Mouse (Mus musculus) retina, embryonic 14.5 days (tissue): ENCODE data around the gene Mmp25.

ENCODE experiments used
- DNase-seq: peaks from one replicate; pipeline ENCODE4 v3.0.0-alpha.2; 2015; ENCODE audit warnings: low spot score

Gene Mmp25

DNA sequence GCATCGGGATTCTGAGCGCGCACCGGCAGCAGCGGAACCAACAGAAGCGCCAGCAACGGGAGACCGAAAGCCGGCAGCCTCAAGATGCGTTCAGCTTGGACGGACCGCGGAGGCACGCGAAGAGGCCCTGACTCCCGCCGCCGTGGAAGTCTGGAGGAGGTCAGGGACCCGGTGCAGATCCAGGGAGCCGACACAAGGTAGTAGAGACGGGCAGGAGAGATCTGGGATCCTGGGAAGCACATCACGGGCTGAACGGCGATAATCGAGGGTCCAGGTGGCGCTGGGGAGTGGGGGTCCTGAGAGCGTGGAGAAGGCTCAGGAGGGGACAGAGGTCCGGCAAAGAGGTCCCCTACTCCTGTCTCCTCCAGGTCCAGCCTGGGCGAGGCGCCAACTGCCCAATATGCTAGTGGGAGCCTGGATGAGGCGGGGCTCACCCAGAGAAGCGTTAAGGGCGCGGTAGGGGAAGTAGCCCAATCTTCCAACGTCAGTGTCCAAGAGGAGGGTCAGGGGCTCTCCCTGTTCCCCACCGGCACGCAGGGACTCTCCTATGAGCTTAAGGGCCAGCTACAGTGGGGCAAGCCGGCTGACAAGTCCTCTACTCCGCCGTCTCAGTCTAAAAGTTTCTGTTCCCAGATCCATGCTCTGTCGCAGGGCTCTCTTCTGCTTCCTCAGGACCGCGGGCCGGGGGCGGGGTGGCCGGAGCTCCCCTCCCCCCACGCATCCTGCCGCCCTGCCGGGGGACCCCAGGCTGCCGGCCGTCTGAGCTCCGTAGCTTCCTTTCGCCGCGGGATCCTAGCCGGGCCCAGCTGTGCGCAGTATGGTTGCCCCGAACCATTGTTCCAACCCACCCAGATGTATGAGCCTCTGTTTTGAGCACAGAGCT, at the start of gene Mmp25:
Gene Mmp25 (minus strand): TSS at position 665 of the 883 bp plus-strand sequence.
- peak; percentile 39 for DNase-seq

DNA sequence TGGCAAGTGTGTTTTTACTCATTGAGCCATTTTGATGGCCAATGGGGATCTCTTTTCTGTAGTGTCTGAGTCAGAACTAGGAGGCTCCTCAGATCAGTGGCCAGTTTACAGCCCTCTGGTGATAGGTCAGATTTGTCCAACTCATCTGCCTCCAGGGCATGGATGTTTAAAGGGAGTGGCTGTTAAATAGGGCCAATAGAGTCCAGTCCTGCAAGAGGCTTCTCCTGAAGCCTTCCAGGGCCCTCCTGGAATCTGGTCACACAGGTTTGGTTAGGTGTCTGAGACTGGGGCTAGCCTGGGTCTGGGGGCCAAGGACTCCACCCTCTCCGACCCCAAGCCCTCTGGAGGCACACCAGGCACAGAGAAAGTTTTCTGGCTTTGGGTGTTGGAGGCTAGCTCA, 49.4 kb upstream of the Mmp25 start:
- DNase-seq: no peak

DNA sequence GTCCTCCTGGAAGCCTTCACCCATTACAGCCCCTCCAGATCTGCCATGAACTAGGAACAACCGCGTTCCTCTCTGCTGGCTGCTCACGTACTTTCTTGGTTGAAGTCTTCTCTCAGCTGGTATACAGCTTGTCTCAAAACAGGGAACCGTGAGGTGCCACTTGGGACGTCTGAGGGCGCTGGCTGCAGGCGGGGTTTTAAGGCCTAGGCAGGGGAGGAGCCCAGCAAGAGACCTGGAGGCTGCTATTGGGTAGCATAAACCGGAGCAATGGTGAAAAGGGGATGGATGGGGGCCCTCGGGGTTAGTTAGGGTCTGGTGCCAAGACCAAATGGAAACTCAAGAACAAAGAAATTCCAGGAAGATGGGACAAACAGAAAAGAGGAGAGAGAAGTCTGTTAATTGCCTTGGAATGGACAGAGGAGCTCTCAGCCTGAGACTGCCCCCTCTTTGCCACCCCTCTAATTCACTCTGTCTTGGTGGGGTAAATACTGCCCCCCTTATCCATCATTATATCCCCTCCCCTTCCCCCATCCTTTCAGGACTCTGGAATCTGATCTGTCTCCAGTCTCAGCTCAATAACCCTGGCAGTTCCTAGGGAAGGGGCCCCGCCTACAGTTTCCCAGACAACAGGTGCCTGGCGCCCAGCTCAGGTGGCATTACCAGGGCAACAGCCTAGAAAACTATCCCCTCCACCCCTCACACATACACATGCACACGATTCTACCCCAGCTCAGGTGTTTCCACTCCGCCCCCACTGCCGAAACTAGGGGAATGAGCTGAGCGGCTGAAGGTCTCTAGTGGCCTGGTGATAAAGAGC, 39.0 kb upstream of the Mmp25 start, which contains the start of gene Cldn9:
Gene Cldn9 (minus strand): TSS at position 171 of the 817 bp plus-strand sequence.
- no peak for DNase-seq

DNA sequence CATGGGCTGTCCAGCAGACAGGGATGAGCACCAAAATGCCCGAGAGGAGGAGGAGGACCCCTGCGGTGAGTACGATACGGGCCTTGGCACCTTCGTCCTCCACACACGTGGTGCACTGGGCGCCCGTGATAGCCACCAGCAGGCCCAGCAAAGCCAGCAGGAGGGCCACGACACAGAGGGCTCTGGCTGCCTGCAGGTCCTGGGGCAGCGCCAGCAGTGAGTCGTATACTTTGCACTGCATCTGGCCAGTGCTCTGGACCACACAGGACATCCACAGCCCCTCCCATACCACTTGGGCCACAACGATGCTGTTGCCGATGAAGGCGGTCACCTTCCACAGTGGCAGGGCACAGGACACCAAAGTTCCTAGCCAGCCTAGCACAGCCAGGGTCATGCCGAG, 38.1 kb upstream of the Mmp25 start:
- DNase-seq: no peak

DNA sequence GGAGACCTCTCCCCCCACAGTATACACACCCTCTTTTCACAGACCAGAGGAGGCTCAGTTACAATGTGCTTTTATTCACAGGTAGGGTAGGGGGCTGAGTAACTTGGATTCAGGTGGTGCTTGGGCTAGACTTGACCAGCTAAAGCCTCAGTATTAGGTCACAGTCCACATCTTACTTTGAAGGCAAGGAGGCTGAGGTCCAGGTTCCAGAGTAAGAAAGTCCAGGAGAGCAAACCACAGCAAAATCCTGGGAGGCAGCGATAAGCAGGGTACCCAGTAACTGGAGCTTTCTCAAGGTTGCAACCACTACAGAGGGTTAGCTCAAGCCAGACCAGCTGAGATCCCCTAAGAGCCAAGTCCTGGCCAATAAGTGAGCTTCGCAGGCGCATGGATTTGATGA, 37.5 kb upstream of the Mmp25 start:
- no peak for DNase-seq

DNA sequence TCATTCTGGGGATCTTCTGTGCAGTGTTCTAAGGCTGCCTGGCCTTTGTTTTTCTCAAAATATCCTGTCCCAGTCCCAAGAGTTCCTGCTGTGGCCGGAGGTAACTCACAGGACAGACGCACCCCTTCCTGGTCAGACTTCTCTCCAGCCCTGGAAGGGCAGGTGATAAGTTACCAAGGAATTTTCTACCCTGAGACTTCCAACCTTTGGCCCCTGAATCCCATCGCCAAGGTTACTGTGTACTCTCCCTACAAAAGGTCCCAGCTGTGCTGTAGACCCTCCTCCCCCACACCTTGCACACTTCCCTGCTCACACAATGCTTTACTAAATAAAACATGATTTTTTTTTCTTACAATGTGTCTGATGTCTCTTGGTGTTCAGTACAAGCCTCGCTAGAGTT, 37.0 kb upstream of the Mmp25 start:
- DNase-seq: no peak

DNA sequence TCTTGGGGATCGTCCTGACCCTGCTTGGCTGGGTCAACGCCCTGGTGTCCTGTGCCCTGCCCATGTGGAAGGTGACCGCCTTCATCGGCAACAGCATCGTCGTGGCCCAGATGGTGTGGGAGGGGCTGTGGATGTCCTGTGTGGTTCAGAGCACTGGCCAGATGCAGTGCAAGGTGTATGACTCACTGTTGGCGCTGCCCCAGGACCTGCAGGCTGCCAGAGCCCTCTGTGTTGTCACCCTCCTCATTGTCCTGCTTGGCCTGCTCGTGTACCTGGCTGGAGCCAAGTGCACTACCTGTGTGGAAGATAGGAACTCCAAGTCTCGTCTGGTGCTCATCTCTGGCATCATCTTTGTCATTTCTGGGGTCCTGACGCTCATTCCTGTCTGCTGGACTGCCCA, 36.0 kb upstream of the Mmp25 start:
- DNase-seq: no peak

DNA sequence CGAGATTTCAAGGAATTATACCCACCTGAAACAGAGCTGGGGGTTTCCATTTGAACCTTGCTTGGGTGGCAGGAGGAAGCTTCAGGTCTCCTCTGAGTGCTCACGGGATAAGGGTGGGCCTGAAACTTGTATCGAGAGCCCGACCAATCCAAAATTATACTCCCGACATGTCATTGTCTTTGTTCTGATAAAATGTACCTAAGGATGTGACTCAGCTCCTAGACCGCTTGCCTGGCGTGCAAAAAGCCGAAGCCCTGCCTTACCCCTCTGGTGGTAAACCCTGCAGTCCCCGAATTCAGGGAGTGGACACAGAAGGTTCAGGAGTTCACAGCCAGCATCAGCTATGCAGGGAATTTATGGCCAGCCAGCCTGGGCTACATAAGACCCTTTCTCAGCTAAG, 35.3 kb upstream of the Mmp25 start:
- DNase-seq: no peak

DNA sequence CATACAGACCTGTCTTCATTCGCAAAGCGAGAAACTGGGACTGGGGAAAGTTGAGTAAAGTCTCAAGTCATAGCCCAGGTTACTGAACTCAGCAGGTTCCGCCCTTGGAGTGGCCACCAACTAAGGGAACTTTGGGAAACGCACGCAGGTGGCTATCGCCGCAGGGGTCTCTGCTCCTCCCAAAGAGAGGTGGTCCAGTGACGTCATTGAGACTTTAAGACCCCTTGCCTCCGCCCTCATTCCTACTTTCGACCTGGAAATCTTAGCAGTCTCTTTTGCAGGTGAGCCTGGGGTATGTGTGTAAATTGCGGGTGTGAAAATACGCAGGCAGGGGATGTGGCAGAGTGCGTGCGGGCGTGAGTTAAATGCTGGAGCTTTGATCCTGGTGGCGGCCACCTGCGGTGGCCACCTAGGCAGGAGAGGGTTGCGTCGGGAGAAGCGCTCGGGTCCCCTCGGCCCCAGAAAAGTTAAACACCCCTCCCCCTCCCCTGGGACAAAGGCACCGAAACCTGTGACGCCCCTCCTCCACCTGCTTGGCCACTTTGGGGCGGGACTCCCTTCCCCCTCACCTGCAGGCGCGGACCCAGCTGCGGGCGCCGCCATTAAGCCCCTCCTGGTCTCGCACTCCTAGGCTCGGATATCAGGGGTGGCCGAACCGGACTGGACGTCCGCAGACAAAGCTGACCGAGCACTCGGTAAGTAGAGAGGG, 34.2 kb upstream of the Mmp25 start, which contains the start of gene Cldn6:
Gene Cldn6 (plus strand): TSS at position 123 of the 709 bp plus-strand sequence.
- no peak for DNase-seq

DNA sequence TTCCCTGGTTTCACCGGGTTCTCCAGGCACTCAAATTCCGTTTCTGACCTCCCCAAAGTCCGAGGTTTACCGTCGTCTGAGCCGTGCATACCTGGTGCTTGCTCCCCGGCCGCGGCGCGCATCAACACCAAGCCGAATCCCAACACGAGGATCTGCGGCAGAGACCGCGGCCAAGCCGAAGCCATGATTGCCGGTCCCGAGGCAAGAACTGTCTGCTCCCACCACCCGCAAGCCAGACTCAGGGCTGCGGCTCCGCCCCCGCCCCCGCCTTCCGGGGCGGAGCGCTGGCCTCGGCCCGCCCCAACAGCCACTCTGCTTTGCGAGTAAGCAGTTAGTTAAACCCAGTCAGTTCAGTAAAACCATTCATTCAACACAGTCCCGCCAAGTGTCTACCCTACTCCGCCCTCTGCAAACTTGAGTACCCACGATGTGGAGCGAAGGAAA, 32.2 kb upstream of the Mmp25 start, which contains the start of gene Tnfrsf12a:
Gene Tnfrsf12a (minus strand): TSS at position 233 of the 444 bp plus-strand sequence.
- peak; percentile 82 for DNase-seq

DNA sequence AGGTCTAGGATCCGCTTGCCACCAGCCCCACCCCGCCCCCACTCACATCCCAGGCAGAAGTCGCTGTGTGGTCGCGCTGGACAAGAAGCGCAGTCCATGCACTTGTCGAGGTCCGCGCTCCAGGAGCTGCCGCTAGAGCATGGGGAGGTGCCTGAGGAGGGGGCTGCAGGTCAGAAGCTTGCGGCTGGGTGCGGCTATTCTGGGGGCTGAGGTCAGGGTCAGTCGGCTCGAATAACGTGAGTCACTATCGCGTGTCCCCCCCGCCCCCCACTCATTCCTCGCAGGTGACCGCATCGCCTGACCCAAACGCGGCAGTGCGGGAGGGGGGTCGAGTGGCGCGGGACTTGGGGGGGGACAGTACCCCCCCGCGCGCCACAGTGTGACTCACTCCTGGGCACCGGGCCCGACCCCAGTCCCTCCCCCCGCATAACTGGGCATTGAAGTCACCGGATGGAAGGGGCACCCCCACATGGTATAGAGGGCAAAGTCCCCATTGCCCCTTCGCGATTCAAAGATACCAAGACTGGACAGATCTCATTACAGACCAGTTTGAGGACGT, 31.5 kb upstream of the Mmp25 start:
- peak; percentile 28 for DNase-seq

DNA sequence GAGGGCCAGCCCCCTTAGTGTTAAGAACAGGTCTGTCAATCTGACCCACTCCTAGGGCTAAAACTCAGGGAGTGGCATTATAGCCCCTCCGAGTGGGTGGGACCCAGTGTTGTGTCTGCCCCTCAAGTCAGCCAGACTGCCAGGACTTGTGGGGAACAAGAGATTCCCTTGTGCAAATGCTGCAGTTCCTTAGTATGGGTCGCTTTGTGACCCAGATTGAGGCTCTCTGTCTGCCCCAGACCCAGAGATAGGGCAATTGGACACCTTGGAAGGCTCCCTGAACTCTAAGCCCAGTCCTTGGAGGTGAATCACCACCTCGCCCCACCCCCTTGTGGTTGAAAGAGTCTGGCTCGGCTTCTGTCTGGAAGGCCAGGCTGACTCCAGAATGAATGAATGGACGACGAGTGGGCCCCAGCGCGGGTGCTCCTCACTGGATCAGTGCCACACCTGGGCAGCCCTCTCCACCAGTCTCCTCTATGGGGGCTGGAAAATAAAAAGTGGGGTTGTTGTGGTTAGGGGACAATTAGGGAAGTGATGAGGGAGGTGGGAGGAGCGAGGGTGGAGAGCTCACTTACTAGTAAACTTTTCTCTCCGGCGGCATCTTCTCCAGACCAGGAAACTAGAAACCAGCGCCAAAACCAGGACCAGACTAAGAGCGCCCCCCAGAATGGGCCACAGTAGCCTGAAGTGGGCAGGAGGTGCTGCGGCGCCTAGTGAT, 30.6 kb upstream of the Mmp25 start:
- DNase-seq: no peak

DNA sequence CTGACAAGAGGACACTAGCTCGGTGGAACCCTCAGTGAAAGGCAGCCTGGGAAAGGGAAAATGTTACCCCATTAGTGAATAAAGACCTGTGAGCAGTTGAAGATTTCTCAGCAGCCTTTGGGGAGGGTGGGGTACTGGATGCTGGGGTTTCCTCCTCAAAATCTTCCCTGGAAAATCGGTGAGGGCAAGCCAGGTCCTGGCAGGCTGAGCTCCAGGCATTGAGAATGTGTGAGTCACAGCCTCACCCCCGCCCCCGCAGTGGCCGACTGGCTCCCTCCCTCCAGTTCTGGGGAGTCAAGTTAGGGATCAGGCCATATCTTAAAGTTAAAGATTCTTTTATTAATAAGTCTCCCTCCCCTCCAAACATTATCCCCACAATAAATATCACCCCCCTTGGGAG, 30.1 kb upstream of the Mmp25 start:
- DNase-seq: no peak

DNA sequence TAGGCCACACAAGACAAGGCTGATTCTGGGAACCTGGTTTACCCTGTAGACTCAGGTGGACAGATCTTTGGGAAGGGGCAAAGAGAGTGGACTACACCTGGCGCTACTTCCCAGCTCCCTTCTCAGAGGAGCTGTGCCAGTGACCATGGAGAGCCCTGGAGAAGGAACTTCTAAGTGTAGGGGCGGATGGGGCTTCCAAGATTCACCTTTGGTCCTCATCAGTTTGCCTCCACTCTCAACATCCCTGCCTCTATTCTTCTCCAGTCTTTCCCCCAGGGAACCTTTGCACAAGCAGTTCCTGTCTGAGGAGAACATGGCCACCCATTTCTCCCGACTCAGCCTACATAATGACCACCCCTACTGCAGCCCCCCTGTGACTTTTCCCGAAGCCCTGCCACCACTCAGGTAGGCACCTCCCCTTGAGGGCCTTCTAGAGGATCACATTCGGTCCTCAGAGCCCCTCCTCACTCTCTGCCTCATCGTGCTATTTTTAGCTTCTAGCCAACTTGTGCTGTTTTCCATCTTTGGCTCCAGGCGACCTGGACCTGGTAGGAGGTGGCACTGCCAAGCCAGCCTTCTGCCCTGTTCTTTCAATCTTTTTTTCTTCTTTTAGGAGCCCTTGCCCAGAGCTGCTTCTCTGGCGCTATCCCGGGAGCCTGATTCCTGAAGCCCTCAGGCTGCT, 29.3 kb upstream of the Mmp25 start:
- DNase-seq: no peak

DNA sequence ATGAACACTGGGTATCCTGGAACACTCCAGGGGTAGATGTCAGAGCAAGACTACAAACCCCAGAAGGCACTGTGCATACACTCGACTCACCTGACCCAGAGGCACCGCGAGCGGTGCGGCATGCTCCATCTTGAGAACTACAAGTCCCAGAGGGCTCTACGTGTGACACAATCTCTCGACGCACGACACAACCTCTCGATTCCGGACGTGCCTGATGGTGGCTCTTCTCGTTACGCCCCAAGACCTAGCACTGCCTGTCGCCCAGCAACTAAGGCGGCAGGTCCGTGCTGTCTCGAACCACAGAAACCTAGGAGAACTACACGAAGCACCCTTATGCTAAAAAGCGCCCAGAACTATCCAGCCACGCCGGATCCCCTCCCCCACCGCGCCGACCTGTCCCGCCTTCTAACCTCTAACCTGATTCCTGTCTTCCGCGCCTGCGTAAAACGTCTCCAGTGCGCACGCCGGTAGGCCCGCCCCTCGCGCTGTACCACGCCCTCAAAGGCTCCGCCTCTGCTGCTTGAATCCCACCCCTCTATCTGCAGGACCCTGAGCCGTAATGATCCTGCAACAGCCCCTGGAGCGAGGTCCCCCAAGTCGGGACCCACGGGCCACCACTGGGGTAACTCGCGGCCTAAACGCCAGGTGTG, 28.5 kb upstream of the Mmp25 start, which contains the start of the genes Hcfc1r1 and Thoc6:
Gene Hcfc1r1 (plus strand): TSS at position 173 of the 650 bp plus-strand sequence.
Gene Thoc6 (minus strand): TSS at position 459 of the 650 bp plus-strand sequence.
- DNase-seq: peak; percentile 90

DNA sequence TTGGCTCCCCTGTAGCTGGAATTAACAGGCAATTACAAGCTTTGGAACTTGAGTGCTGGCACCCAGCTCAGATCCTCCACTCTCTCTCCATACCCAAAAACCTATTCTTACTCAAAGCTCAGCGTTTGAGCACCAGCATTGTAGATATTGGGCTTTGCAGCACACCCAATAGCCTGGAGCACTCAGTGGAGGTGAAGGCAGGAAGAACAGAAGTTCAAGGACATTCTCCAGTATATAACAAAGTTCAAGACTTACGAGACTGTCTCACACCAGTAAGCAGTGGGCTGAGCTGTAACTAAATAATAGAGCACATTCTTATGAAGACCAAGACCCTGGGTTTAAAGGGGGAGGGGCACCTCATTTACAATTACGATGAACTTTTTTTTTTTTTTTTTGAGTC, 27.7 kb upstream of the Mmp25 start:
- no peak for DNase-seq

DNA sequence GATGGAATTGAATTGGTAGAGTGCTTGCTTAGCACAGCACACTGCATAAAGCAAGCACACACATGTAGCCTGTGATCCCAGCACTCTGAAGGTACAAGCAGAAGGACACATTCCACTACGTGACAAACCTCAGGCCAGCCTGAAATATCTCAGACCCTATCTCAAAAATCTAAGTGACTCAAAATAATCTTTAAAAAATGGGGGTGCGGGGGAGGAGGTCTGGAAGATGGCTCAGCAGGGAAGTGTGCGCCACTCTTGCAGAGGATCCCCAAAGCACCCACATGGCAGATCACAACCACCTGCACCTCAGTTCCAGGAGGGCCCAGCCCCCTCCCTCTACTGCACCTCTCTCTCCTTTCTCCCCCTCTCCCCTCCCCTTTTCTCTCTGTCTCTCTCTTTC, 26.4 kb upstream of the Mmp25 start:
- no peak for DNase-seq

DNA sequence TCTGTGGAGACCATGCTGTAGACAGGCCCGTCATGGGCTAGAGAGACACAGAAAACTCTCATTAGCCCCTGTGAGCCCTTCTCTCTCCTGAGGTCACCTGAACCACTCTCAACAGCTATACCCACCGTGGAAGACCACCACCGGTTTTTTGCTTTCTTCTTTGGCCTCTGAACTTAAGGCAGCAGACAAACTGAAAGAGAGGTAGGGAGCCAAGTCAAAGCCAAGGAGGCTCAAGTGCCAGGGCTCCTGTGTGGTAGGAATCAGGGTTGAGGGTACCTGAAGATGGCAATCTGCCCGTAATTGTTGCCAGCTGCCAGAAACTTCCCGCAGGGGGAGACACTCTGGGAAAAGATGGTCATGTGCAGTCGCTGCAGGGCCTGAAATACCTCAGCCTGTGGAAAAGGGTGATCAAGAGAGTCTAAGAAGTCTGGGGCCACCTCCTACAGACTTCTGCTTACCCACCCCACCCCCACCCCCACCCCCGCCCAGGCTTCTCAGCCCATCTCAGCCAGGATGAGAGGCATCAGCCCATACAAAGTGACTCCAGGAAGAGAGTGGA, 25.5 kb upstream of the Mmp25 start:
- no peak for DNase-seq

DNA sequence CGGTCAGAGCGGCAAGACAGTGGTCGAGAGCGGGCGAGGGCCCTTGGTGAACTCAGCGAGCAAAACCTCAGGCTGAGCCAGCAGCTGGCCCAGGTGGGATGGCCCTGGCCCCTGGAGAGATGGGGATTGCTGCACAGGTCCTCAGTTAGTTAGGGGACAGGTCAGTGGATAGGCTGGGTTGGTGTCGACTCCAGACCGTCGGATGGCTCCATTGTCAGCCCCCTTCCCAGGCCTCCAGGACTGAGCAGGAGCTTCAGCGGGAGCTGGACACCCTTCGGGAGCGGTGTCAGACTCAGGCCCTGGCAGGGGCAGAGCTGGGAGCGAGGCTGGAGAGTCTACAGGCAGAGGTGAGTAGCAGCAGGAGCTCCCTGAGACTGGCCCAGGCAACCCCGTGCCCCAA, 20.4 kb upstream of the Mmp25 start:
- no peak for DNase-seq
